Mouse (Mus musculus) CD4-positive naive resting alpha-beta T cell, adult 57 days (primary cell): ENCODE results near the gene Abl2. TPM values are rescaled to one million over a fixed set of nuclear protein-coding genes. Genes with fewer than 3 reads are reported as not detected.

Source experiments
- total RNA-seq: library from RNA; stranded (reverse); gene quantifications from one replicate; pipeline ENCODE4 v1.2.4, GENCODE M21; 2023

Abl2 gene
- 56.5 TPM for total RNA-seq

GRCm38 (mm10) chr1:156558024-156558930 lies at the start of gene Abl2:
Gene Abl2, plus strand, starts transcription at chr1:156558786.

GRCm38 (mm10) chr1:156523842-156524241 lies 34.7 kb upstream of the Abl2 start, which contains the start of gene Gm10031:
Gene Gm10031, plus strand, starts transcription at chr1:156524012.

GRCm38 (mm10) chr1:156674195-156675000 lies 115.8 kb downstream of the Abl2 start, which contains the start of gene Tor3a:
Gene Tor3a, minus strand, starts transcription at chr1:156674356.

Other genes starting within 250 kb of the Abl2 start
- not detected for gene Nphs2, start 248.1 kb upstream of the Abl2 start, total RNA-seq
- 1,525 TPM for gene Gm2000, start 192.7 kb upstream of the Abl2 start, total RNA-seq
- 2.2 TPM for gene Axdnd1, start 137.6 kb upstream of the Abl2 start, total RNA-seq
- 23.6 TPM for gene Soat1, start 84.5 kb upstream of the Abl2 start, total RNA-seq
- gene Gm10031, start 34.8 kb upstream of the Abl2 start, total RNA-seq, result 35.0 TPM
- 13.6 TPM for gene Tor3a, start 115.6 kb downstream of the Abl2 start, total RNA-seq
- gene Fam20b, start 160.3 kb downstream of the Abl2 start, total RNA-seq, result 15.5 TPM